Mouse (Mus musculus) limb, embryonic 14.5 days (tissue): Measurements from ENCODE around the gene Setd1b. TPM values are rescaled to one million over a fixed set of nuclear protein-coding genes. Genes with fewer than 3 reads are reported as not detected.

Source experiments
- ATAC-seq: fragments of 200-750 bp; cut with Nextera tagmentation; 2 replicates; pipeline ENCODE4 v1.8.0; 2017; ENCODE audit warnings: low read depth, moderate number of reproducible peaks, moderate TSS enrichment; ENCODE audit not compliant: low FRiP score
- DNase-seq: peaks from one replicate; pipeline ENCODE4 v3.0.0-alpha.2; 2015; ENCODE audit warnings: low spot score
- H3K27ac ChIP-seq: fragments of 300-500 bp; sonication (generic); replicated peaks from 2 replicates; pipeline ENCODE4 v1.5.1; 2014; ENCODE audit warnings: low read depth, mild to moderate bottlenecking, low read length, moderate library complexity, mixed read lengths
- H3K27me3 ChIP-seq: fragments of 300-500 bp; sonication (generic); 2 replicates; pipeline ENCODE4 v1.6.1; 2014; ENCODE audit warnings: low read length, mixed read lengths; ENCODE audit not compliant: control insufficient read depth, insufficient read depth
- H3K36me3 ChIP-seq: fragments of 300-500 bp; sonication (generic); 2 replicates; pipeline ENCODE4 v1.6.1; 2014; ENCODE audit warnings: mild to moderate bottlenecking, low read length, moderate library complexity, mixed read lengths; ENCODE audit not compliant: control insufficient read depth, insufficient read depth
- H3K4me1 ChIP-seq: fragments of 300-500 bp; sonication (generic); 2 replicates; pipeline ENCODE4 v1.6.1; 2014; ENCODE audit warnings: antibody characterized with exemption, low read length, mixed read lengths; ENCODE audit not compliant: control insufficient read depth, insufficient read depth
- H3K4me2 ChIP-seq: fragments of 300-500 bp; sonication (generic); replicated peaks from 2 replicates; pipeline ENCODE4 v1.6.1; 2014; ENCODE audit warnings: low read depth, mild to moderate bottlenecking, low read length, moderate library complexity; ENCODE audit not compliant: severe bottlenecking
- H3K4me3 ChIP-seq: fragments of 300-500 bp; sonication (generic); replicated peaks from 2 replicates; pipeline ENCODE4 v1.5.1; 2014; ENCODE audit warnings: low read length
- H3K9ac ChIP-seq: fragments of 300-500 bp; sonication (generic); 2 replicates; pipeline ENCODE4 v1.6.1; 2014; ENCODE audit warnings: mild to moderate bottlenecking, low read depth, low read length, moderate library complexity; ENCODE audit not compliant: severe bottlenecking
- H3K9me3 ChIP-seq: fragments of 300-500 bp; sonication (generic); 2 replicates; pipeline ENCODE4 v1.6.1; 2016; ENCODE audit warnings: low read length; ENCODE audit not compliant: control insufficient read depth
- POLR2A ChIP-seq: fragments of 200-500 bp; IDR thresholded peaks from 2 replicates; pipeline ENCODE4 v1.8.0; 2012; ENCODE audit warnings: inconsistent platforms, mild to moderate bottlenecking, moderate library complexity, borderline replicate concordance; ENCODE audit not compliant: insufficient read depth, insufficient read length; ENCODE audit errors: extremely low read depth
- WGBS: fragments of 180-500 bp; shearing (Covaris S2); extraction: QIAGEN DNeasy Blood & Tissue Kit; methylation state at CpG from one replicate; pipeline ENCODE4 v1.1.7; 2014; 5-methylcytosine and 5-hydroxymethylcytosine counted together
- polyA plus RNA-seq, 2 experiments: library from polyadenylated mRNA; depleted of rRNA in 1 of 2; stranded (reverse) in 1 of 2; unstranded in 1 of 2; fragments of >200 nt; fragmentation: Nextera tagmentation in 1 of 2; extraction: Ambion mirVana in 1 of 2; gene quantifications; 2 replicates each; pipeline versions ENCODE4 v1.2.1 to v1.2.3; 2012 to 2014

Setd1b gene
- polyA plus RNA-seq, 2 experiments: 11.7 to 15.0 TPM

- H3K9me3 ChIP-seq: no peaks in the 10 kb centered on the region
- H3K4me3 ChIP-seq: peak overlapping the region; percentile 93
- peak overlapping the region; percentile 100 for H3K4me2 ChIP-seq
- H3K4me1 ChIP-seq: peaks cover 46% of the 10 kb centered on the region
- peak overlapping the region; percentile 100 for H3K27ac ChIP-seq
- 0 out of 2 replicates have a peak, but pooled peaks have one; percentile 15 for TF ChIP-seq POLR2A
- H3K9ac ChIP-seq: peak overlapping the region; percentile 99
- under 1% methylated on average over 38 of the region's 39 CpGs for WGBS
- ATAC-seq: no peak
- DNase-seq: peak; percentile 83
- H3K27me3 ChIP-seq: no peaks in the 10 kb centered on the region
- H3K36me3 ChIP-seq: peaks cover 24% of the 10 kb centered on the region
Observed at GRCm38 (mm10) chr5:123138953-123139721, 2.9 kb upstream of the Setd1b start.

- peaks cover 46% of the 10 kb centered on the region for H3K4me1 ChIP-seq
- ATAC-seq (no peak), DNase-seq (peak; percentile 9)
- H3K4me2 ChIP-seq: peak overlapping the region; percentile 100
- peak overlapping the region; percentile 99 for H3K9ac ChIP-seq
- TF ChIP-seq POLR2A: no peak
- no peaks in the 10 kb centered on the region for H3K27me3 ChIP-seq
- H3K9me3 ChIP-seq: no peaks in the 10 kb centered on the region
- peak overlapping the region; percentile 100 for H3K27ac ChIP-seq
- H3K4me3 ChIP-seq: peak overlapping the region; percentile 93
- peaks cover 19% of the 10 kb centered on the region for H3K36me3 ChIP-seq
- WGBS: under 1% methylated on average over 28 of the region's 28 CpGs
Observed at GRCm38 (mm10) chr5:123139722-123140627, 2.0 kb upstream of the Setd1b start.

GRCm38 (mm10) chr5:123140694-123141554, 1.1 kb upstream of the Setd1b start:
- DNase-seq (peak; percentile 98), ATAC-seq (peak; percentile 77)
- Histone ChIP-seq H3K4me2 (peak overlapping the region; percentile 100), H3K4me1 (peaks cover 45% of the 10 kb centered on the region), H3K27me3 (no peaks in the 10 kb centered on the region), H3K36me3 (peaks cover 17% of the 10 kb centered on the region), H3K9me3 (no peaks in the 10 kb centered on the region), H3K4me3 (peak overlapping the region; percentile 93), H3K27ac (peak overlapping the region; percentile 100), H3K9ac (peak overlapping the region; percentile 99)
- WGBS: under 1% methylated on average over 31 of the region's 31 CpGs
- peak; percentile 98; the same call in 1 of the 2 replicates for TF ChIP-seq POLR2A

- Histone ChIP-seq H3K27me3 (no peaks in the 10 kb centered on the region), H3K9me3 (no peaks in the 10 kb centered on the region), H3K9ac (peak overlapping the region; percentile 99), H3K4me2 (peak overlapping the region; percentile 100), H3K27ac (peak overlapping the region; percentile 100), H3K4me1 (peaks cover 38% of the 10 kb centered on the region), H3K36me3 (peaks cover 19% of the 10 kb centered on the region), H3K4me3 (peak overlapping the region; percentile 93)
- WGBS: under 1% methylated on average over 25 of the region's 38 CpGs
- DNase-seq (peak; percentile 60), ATAC-seq (peak; percentile 8; the same call in 1 of the 2 replicates)
- TF ChIP-seq POLR2A: no peak; the same call in 1 of the 2 replicates
Observed at GRCm38 (mm10) chr5:123141555-123142160, 335 bp upstream of the Setd1b start.
